Mouse (Mus musculus) E14TG2a.4 (cell line): ENCODE measurements at regions not wholly inside any gene's neighbourhood (a gene's known extent, or its start where the extent isn't known, plus 50 kb on each side); places are given as distances from the start of the nearest gene placed in this dataset.

Source experiments
- CTCF ChIP-seq: conservative IDR thresholded peaks from 2 replicates; pipeline ENCODE4 v1.5.1; 2014; ENCODE audit warnings: low read length
- NANOG ChIP-seq: IDR thresholded peaks from 2 replicates; pipeline ENCODE4 v1.6.1; 2014; ENCODE audit warnings: borderline replicate concordance, low read length, mixed read lengths
- POU5F1 ChIP-seq: IDR thresholded peaks from 2 replicates; pipeline ENCODE4 v1.6.1; 2014; ENCODE audit warnings: low read length, borderline replicate concordance

GRCm38 (mm10) chr11:111577883-111578282 is 511.9 kb downstream of the Kcnj2 start:
- TF ChIP-seq CTCF = no peak
- no peak for TF ChIP-seq NANOG
- TF ChIP-seq POU5F1 = no peak
